Mouse (Mus musculus) small intestine, adult 2 months (tissue): Measurements from ENCODE around the gene Hmg20b. TPM values are rescaled to one million over a fixed set of nuclear protein-coding genes. Genes with fewer than 3 reads are reported as not detected.

Experiments used
- H3K27ac ChIP-seq: fragments of 200-500 bp; 2 replicates; pipeline ENCODE4 v1.5.1; 2012; ENCODE audit warnings: low read depth, low read length, control low read depth, inconsistent platforms; ENCODE audit not compliant: insufficient read depth
- H3K27me3 ChIP-seq: fragments of 200-500 bp; 2 replicates; pipeline ENCODE4 v1.6.1; 2012; ENCODE audit warnings: mild to moderate bottlenecking, moderate library complexity, low read length, inconsistent platforms; ENCODE audit not compliant: control insufficient read depth, insufficient read depth
- H3K36me3 ChIP-seq: fragments of 200-500 bp; 2 replicates; pipeline ENCODE4 v1.6.1; 2012; ENCODE audit warnings: mild to moderate bottlenecking, low read length, control low read depth, inconsistent platforms; ENCODE audit not compliant: control insufficient read depth, insufficient read depth
- H3K4me1 ChIP-seq: fragments of 200-500 bp; 2 replicates; pipeline ENCODE4 v1.6.1; 2012; ENCODE audit warnings: low read length, inconsistent platforms, mixed read lengths; ENCODE audit not compliant: control insufficient read depth, insufficient read depth, insufficient read length
- H3K4me3 ChIP-seq: fragments of 200-500 bp; 2 replicates; pipeline ENCODE4 v1.5.1; 2012; ENCODE audit warnings: low read depth, mild to moderate bottlenecking, control low read depth, inconsistent platforms, low read length, moderate library complexity
- CTCF ChIP-seq: fragments of 200-500 bp; IDR thresholded peaks from 2 replicates; pipeline ENCODE4 v1.5.1; 2012; ENCODE audit warnings: low read depth, mild to moderate bottlenecking, control low read depth, inconsistent platforms, low read length, moderate library complexity, mixed read lengths; ENCODE audit not compliant: insufficient replicate concordance, insufficient read length; ENCODE audit errors: extremely low read depth
- POLR2A ChIP-seq: fragments of 200-500 bp; IDR thresholded peaks from 2 replicates; pipeline ENCODE4 v1.6.1; 2012; ENCODE audit warnings: low read depth, mild to moderate bottlenecking, control low read depth, inconsistent platforms, low read length, moderate library complexity
- WGBS: fragments of 180-500 bp; shearing (Covaris S2); methylation state at CpG from one replicate; pipeline ENCODE4 v1.1.7; 2018; 5-methylcytosine and 5-hydroxymethylcytosine counted together
- polyA plus RNA-seq: library from polyadenylated mRNA; depleted of rRNA; stranded (reverse); fragments of >200 nt; gene quantifications from 2 replicates; pipeline ENCODE4 v1.2.3, GENCODE M21; 2012

Gene Hmg20b
- polyA plus RNA-seq, 1 experiment = 196 TPM

GRCm38 (mm10) chr10:81360721-81361120 lies 10.4 kb upstream of the Hmg20b start:
- H3K36me3 ChIP-seq = no peaks in the 10 kb centered on the region
- H3K4me3 ChIP-seq = no peak overlapping the region
- no peak overlapping the region for H3K27ac ChIP-seq
- 74% methylated on average over 8 of the region's 8 CpGs for WGBS
- TF ChIP-seq POLR2A (no peak), CTCF (no peak)
- no peaks in the 10 kb centered on the region for H3K27me3 ChIP-seq
- H3K4me1 ChIP-seq = peaks cover 52% of the 10 kb centered on the region

GRCm38 (mm10) chr10:81358841-81359240 lies 8.6 kb upstream of the Hmg20b start:
- WGBS = 63% methylated on average over 1 of the region's 1 CpGs
- Histone ChIP-seq H3K27ac (no peak overlapping the region), H3K4me3 (no peak overlapping the region), H3K27me3 (no peaks in the 10 kb centered on the region), H3K4me1 (peaks cover 35% of the 10 kb centered on the region), H3K36me3 (no peaks in the 10 kb centered on the region)
- TF ChIP-seq CTCF = no peak
- no peak for TF ChIP-seq POLR2A

DNA sequence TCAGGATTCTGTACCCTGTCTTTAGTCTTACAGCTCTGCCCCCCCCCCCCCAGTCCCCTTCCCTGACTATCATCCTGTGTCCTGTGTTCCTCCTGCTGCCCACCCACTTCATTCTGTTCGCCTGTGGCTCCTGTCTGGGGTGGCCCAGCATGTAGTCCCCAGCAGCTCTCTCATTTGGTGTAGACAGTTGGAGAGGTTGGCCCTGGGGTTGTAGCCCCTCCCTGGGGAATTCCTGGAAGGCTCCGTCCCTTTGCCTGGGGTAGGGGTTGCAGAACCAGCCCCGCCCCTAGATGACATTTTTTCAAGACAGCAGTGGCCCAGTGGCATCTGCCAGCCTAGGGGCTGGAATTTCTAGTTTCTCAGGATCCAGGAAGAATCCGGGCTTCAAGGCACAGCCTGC lies 7.9 kb upstream of the Hmg20b start:
- no peak for TF ChIP-seq POLR2A
- TF ChIP-seq CTCF = no peak
- Histone ChIP-seq H3K36me3 (no peaks in the 10 kb centered on the region), H3K4me1 (peaks cover 29% of the 10 kb centered on the region), H3K27me3 (no peaks in the 10 kb centered on the region), H3K27ac (no peak overlapping the region), H3K4me3 (peak overlapping the region; percentile 77)
- WGBS = 37% methylated on average over 4 of the region's 4 CpGs

DNA sequence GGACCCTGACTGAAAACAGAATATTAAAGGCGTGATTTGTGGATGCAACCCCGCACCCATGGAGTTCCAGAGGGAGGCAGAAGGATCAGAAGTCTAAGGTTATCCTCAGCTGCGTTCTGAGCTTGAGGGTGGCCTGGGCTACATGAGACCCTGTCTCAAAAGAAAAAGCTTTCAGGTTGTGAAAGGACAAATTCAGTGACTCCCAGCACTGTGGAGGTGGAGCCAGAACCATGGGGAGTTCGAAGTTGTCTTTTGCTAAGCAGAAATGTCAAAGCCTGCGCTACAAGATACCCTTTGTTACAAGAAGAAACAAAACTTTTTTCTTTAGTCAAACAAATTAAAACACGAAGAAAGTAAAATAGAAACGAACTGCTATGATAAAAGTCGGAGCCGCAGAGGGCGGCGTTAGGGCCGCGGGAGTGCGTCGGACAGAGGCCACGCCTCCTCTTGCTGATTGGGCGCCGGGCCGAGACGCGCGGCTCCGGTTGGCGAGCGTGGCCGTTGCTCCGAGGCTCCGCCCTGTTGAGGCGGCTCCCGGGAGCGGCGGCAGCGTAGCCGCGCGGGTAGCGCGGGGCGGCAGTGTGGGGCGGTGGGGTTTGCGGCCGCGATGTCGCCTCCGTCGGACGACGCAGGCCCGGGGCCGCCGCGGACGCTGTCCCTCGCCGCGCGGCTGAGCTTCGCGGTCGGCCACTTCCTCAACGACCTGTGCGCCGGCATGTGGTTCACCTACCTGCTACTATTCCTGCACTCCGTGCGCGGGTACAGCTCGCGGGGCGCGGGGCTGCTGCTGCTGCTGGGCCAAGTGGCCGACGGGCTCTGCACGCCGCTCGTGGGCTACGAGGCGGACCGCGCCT lies 6.9 kb upstream of the Hmg20b start, which contains the start of gene Mfsd12:
Gene Mfsd12 (plus strand): TSS at position 501 of the 854 bp plus-strand sequence.
- 1% methylated on average over 79 of the region's 79 CpGs for WGBS
- Histone ChIP-seq H3K27me3 (no peaks in the 10 kb centered on the region), H3K4me1 (peaks cover 19% of the 10 kb centered on the region), H3K27ac (no peak within 1 kb of the TSS), H3K36me3 (no peaks in the 10 kb centered on the region), H3K4me3 (peak within 1 kb of the TSS; percentile 77)
- no peak; the same call in 1 of the 2 replicates for TF ChIP-seq POLR2A
- no peak for TF ChIP-seq CTCF

GRCm38 (mm10) chr10:81356352-81356990 lies 6.2 kb upstream of the Hmg20b start:
- Histone ChIP-seq H3K36me3 (no peaks in the 10 kb centered on the region), H3K4me3 (peak overlapping the region; percentile 77; the same call in 1 of the 2 replicates), H3K27ac (no peak overlapping the region), H3K4me1 (peaks cover 23% of the 10 kb centered on the region), H3K27me3 (no peaks in the 10 kb centered on the region)
- 30% methylated on average over 12 of the region's 12 CpGs for WGBS
- TF ChIP-seq POLR2A = no peak
- TF ChIP-seq CTCF = no peak

DNA sequence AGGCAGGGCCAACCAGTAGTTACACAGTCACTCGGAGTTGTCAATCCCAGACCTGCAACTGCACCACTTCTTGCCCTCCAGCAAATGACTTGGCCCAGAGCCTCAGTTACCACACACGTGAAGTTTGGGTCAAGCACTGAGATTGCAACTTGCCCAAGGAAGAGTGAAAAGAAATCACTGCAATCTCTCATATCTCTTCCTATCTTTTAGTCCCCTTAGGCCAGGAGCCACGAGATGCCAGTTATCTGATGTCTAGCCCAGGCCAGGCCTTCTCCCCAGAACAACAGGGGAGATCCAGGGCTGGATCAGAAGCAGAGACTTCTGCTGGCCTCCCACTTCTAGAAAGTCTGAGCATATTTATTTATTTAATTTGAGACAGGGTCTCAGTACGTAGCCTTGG lies 5.3 kb upstream of the Hmg20b start:
- peaks cover 23% of the 10 kb centered on the region; the same call in 1 of the 2 replicates for H3K4me1 ChIP-seq
- no peaks in the 10 kb centered on the region for H3K27me3 ChIP-seq
- H3K36me3 ChIP-seq = no peaks in the 10 kb centered on the region
- TF ChIP-seq CTCF = no peak
- TF ChIP-seq POLR2A = no peak
- no peak overlapping the region for H3K4me3 ChIP-seq
- no peak overlapping the region for H3K27ac ChIP-seq
- WGBS = 85% methylated on average over 4 of the region's 4 CpGs

- WGBS = 85% methylated on average over 9 of the region's 9 CpGs
- no peaks in the 10 kb centered on the region for H3K36me3 ChIP-seq
- no peaks in the 10 kb centered on the region for H3K27me3 ChIP-seq
- H3K4me3 ChIP-seq = no peak overlapping the region
- H3K4me1 ChIP-seq = peaks cover 23% of the 10 kb centered on the region; the same call in 1 of the 2 replicates
- TF ChIP-seq POLR2A = no peak
- TF ChIP-seq CTCF = no peak
- no peak overlapping the region for H3K27ac ChIP-seq
These were observed 4.6 kb upstream of the Hmg20b start for GRCm38 (mm10) chr10:81354738-81355477.
